Mouse (Mus musculus) kidney, postnatal 0 days (tissue): ENCODE measurements at regions not wholly inside any gene's neighbourhood (a gene's known extent, or its start where the extent isn't known, plus 50 kb on each side); places are given as distances from the start of the nearest gene placed in this dataset. TPM values are rescaled to one million over a fixed set of nuclear protein-coding genes. Genes with fewer than 3 reads are reported as not detected.

Experiments used
- ATAC-seq: fragments of 200-750 bp; cut with Nextera tagmentation; replicated peaks from 2 replicates; pipeline ENCODE4 v1.8.0; 2017; ENCODE audit warnings: low read depth, moderate number of reproducible peaks, moderate TSS enrichment, moderate library complexity; ENCODE audit not compliant: low FRiP score
- DNase-seq: peaks from one replicate; pipeline ENCODE4 v3.0.0-alpha.2; 2016; ENCODE audit warnings: low spot score
- H3K27ac ChIP-seq: fragments of 300-500 bp; sonication (generic); 2 replicates; pipeline ENCODE4 v1.5.1; 2014; ENCODE audit warnings: mild to moderate bottlenecking
- H3K27me3 ChIP-seq: fragments of 300-500 bp; sonication (generic); 2 replicates; pipeline ENCODE4 v1.6.1; 2014; ENCODE audit warnings: low read length, mixed read lengths; ENCODE audit not compliant: insufficient read depth
- H3K36me3 ChIP-seq: fragments of 300-500 bp; sonication (generic); 2 replicates; pipeline ENCODE4 v1.6.1; 2014; ENCODE audit warnings: low read length, mixed read lengths; ENCODE audit not compliant: insufficient read depth
- H3K4me1 ChIP-seq: fragments of 300-500 bp; sonication (generic); replicated peaks from 2 replicates; pipeline ENCODE4 v1.6.1; 2014; ENCODE audit warnings: antibody characterized with exemption, low read length, mixed read lengths; ENCODE audit not compliant: insufficient read depth
- H3K4me2 ChIP-seq: fragments of 300-500 bp; sonication (generic); 2 replicates; pipeline ENCODE4 v1.6.1; 2014; ENCODE audit warnings: mild to moderate bottlenecking, low read length, moderate library complexity, mixed read lengths
- H3K4me3 ChIP-seq: fragments of 300-500 bp; sonication (generic); replicated peaks from 2 replicates; pipeline ENCODE4 v1.5.1; 2014; ENCODE audit warnings: low read depth, low read length
- H3K9ac ChIP-seq: fragments of 300-500 bp; sonication (generic); 2 replicates; pipeline ENCODE4 v1.6.1; 2014; ENCODE audit warnings: low read depth, low read length
- H3K9me3 ChIP-seq: fragments of 300-500 bp; sonication (generic); replicated peaks from 2 replicates; pipeline ENCODE4 v1.6.1; 2016; ENCODE audit warnings: low read length, inconsistent platforms, mixed read lengths
- CTCF ChIP-seq: IDR thresholded peaks from 2 replicates; pipeline ENCODE4 v1.5.1; 2016; ENCODE audit warnings: antibody characterized with exemption, low read depth, mild to moderate bottlenecking, moderate library complexity
- WGBS: fragments of 180-500 bp; shearing (Covaris S2); extraction: QIAGEN DNeasy Blood & Tissue Kit; methylation state at CpG from one replicate; pipeline ENCODE4 v1.1.7; 2014; 5-methylcytosine and 5-hydroxymethylcytosine counted together
- microRNA-seq: library from miRNA; unstranded; fragments of <30 nt; microRNA quantifications from one replicate; pipeline ENCODE4, GENCODE M21; 2016

DNA sequence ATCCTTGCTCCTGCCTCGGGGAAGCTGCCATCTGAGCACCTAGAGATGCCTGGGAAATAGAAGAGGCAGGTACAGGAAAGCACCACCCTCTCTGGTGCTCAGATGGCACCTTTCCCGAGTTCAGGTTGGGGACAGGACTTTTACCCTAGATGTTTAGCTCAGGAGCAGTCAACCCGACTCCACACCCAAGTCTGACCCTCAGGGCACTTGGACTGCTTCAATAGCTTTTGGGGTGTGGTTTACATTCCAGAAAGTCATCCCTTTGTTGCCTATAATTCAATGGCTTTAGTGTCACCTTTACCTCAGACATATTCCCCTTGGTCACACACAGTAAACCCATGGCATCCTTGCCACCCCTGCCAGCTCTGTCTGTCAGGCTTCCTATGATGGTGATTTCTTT is 67.7 kb upstream of the Adgra1 start:
- Histone ChIP-seq H3K4me3 (no peak overlapping the region), H3K9ac (no peak overlapping the region), H3K27me3 (no peaks in the 10 kb centered on the region), H3K36me3 (no peaks in the 10 kb centered on the region), H3K27ac (no peak overlapping the region), H3K4me2 (no peak overlapping the region), H3K4me1 (no peaks in the 10 kb centered on the region), H3K9me3 (no peaks in the 10 kb centered on the region)
- DNase-seq (no peak), ATAC-seq (no peak)
- 44% methylated on average over 3 of the region's 3 CpGs for WGBS
- no peak for TF ChIP-seq CTCF

GRCm38 (mm10) chr7:139769167-139769566 is 64.8 kb upstream of the Adgra1 start:
- H3K4me2 ChIP-seq: no peak overlapping the region
- H3K27me3 ChIP-seq: no peaks in the 10 kb centered on the region
- H3K4me1 ChIP-seq: no peaks in the 10 kb centered on the region
- no peak overlapping the region for H3K4me3 ChIP-seq
- no peak for TF ChIP-seq CTCF
- H3K27ac ChIP-seq: no peak overlapping the region
- 12% methylated on average over 1 of the region's 1 CpGs for WGBS
- no peak overlapping the region for H3K9ac ChIP-seq
- ATAC-seq (no peak), DNase-seq (peak; percentile 52)
- H3K9me3 ChIP-seq: no peaks in the 10 kb centered on the region
- H3K36me3 ChIP-seq: no peaks in the 10 kb centered on the region

- H3K9ac ChIP-seq: no peak overlapping the region
- no peaks in the 10 kb centered on the region for H3K9me3 ChIP-seq
- no peaks in the 10 kb centered on the region for H3K4me1 ChIP-seq
- H3K4me2 ChIP-seq: no peak overlapping the region
- DNase-seq (peak; percentile 5), ATAC-seq (no peak)
- H3K36me3 ChIP-seq: no peaks in the 10 kb centered on the region
- no peak overlapping the region for H3K27ac ChIP-seq
- H3K4me3 ChIP-seq: no peak overlapping the region
- 76% methylated on average over 2 of the region's 2 CpGs for WGBS
- no peaks in the 10 kb centered on the region for H3K27me3 ChIP-seq
- no peak for TF ChIP-seq CTCF
Observed at GRCm38 (mm10) chr7:139777243-139777642, 56.7 kb upstream of the Adgra1 start.

- no peak for ATAC-seq
- H3K9me3 ChIP-seq: no peaks in the 10 kb centered on the region
- no peak for TF ChIP-seq CTCF
- 89% methylated on average over 3 of the region's 3 CpGs for WGBS
- H3K9ac ChIP-seq: no peak overlapping the region
- H3K36me3 ChIP-seq: no peaks in the 10 kb centered on the region
- no peak overlapping the region for H3K27ac ChIP-seq
- H3K4me1 ChIP-seq: no peaks in the 10 kb centered on the region
- no peak for DNase-seq
- no peaks in the 10 kb centered on the region for H3K27me3 ChIP-seq
- H3K4me2 ChIP-seq: no peak overlapping the region
- H3K4me3 ChIP-seq: no peak overlapping the region
Observed at GRCm38 (mm10) chr7:139779876-139780275, 54.1 kb upstream of the Adgra1 start.

GRCm38 (mm10) chr7:139781513-139781912 is 52.5 kb upstream of the Adgra1 start:
- peak; percentile 2 for DNase-seq
- no peaks in the 10 kb centered on the region for H3K27me3 ChIP-seq
- ATAC-seq: no peak
- TF ChIP-seq CTCF: no peak
- H3K9ac ChIP-seq: no peak overlapping the region
- H3K36me3 ChIP-seq: no peaks in the 10 kb centered on the region
- 64% methylated on average over 2 of the region's 2 CpGs for WGBS
- no peak overlapping the region for H3K27ac ChIP-seq
- no peak overlapping the region for H3K4me2 ChIP-seq
- H3K9me3 ChIP-seq: no peaks in the 10 kb centered on the region
- no peak overlapping the region for H3K4me3 ChIP-seq
- H3K4me1 ChIP-seq: no peaks in the 10 kb centered on the region

Small RNA genes lying in the stretch of these regions (microRNA-seq; reads per million reads assigned to microRNA genes)
- gene Mir6401: not detected
